Mouse (Mus musculus) lung, postnatal 0 days (tissue): Measurements from ENCODE around the gene Hoxb4. TPM values are rescaled to one million over a fixed set of nuclear protein-coding genes. Genes with fewer than 3 reads are reported as not detected.

Experiments used
- ATAC-seq: fragments of 200-750 bp; cut with Nextera tagmentation; 2 replicates; pipeline ENCODE4 v1.8.0; 2017; ENCODE audit warnings: moderate library complexity
- DNase-seq: peaks from one replicate; pipeline ENCODE4 v3.0.0-alpha.2; 2016; ENCODE audit warnings: low spot score
- H3K27ac ChIP-seq: fragments of 300-500 bp; sonication (generic); 2 replicates; pipeline ENCODE4 v1.5.1; 2014; ENCODE audit warnings: antibody characterized with exemption, mild to moderate bottlenecking, low read length, mixed read lengths
- H3K27me3 ChIP-seq: fragments of 300-500 bp; sonication (generic); replicated peaks from 2 replicates; pipeline ENCODE4 v1.6.1; 2014; ENCODE audit warnings: low read length, mixed read lengths; ENCODE audit not compliant: insufficient read depth
- H3K36me3 ChIP-seq: fragments of 300-500 bp; sonication (generic); 2 replicates; pipeline ENCODE4 v1.6.1; 2014; ENCODE audit warnings: low read length, mixed read lengths; ENCODE audit not compliant: insufficient read depth
- H3K4me1 ChIP-seq: fragments of 300-500 bp; sonication (generic); 2 replicates; pipeline ENCODE4 v1.6.1; 2014; ENCODE audit warnings: antibody characterized with exemption, low read depth, low read length, mixed read lengths; ENCODE audit not compliant: insufficient read depth
- H3K4me2 ChIP-seq: fragments of 300-500 bp; sonication (generic); replicated peaks from 2 replicates; pipeline ENCODE4 v1.6.1; 2014; ENCODE audit warnings: low read depth, mild to moderate bottlenecking, low read length, moderate library complexity, mixed read lengths
- H3K4me3 ChIP-seq: fragments of 300-500 bp; sonication (generic); 2 replicates; pipeline ENCODE4 v1.5.1; 2014; ENCODE audit warnings: low read depth, low read length
- H3K9ac ChIP-seq: fragments of 300-500 bp; sonication (generic); replicated peaks from 2 replicates; pipeline ENCODE4 v1.6.1; 2014; ENCODE audit warnings: low read depth, mild to moderate bottlenecking
- H3K9me3 ChIP-seq: fragments of 300-500 bp; sonication (generic); 2 replicates; pipeline ENCODE4 v1.6.1; 2016; ENCODE audit warnings: low read length, mixed read lengths
- CTCF ChIP-seq: IDR thresholded peaks from 2 replicates; pipeline ENCODE4 v1.5.1; 2016; ENCODE audit warnings: antibody characterized with exemption, mild to moderate bottlenecking
- EP300 ChIP-seq: IDR thresholded peaks from 2 replicates; pipeline ENCODE4 v1.6.1; 2016; ENCODE audit warnings: antibody characterized with exemption, mild to moderate bottlenecking, control low read depth
- WGBS: fragments of 180-500 bp; shearing (Covaris S2); extraction: QIAGEN DNeasy Blood & Tissue Kit; methylation state at CpG from one replicate; pipeline ENCODE4 v1.1.7; 2014; 5-methylcytosine and 5-hydroxymethylcytosine counted together
- polyA plus RNA-seq: library from polyadenylated mRNA; unstranded; fragments of >200 nt; fragmentation: Nextera tagmentation; extraction: Ambion mirVana; gene quantifications from 2 replicates; pipeline ENCODE4 v1.2.1, GENCODE M21; 2015

Gene Hoxb4
- polyA plus RNA-seq, 1 experiment from 2014 or later: 2.6 TPM

- 31% methylated on average over 5 of the region's 5 CpGs for WGBS
- Histone ChIP-seq H3K9me3 (no peaks in the 10 kb centered on the region), H3K27me3 (0 out of 2 replicates have a peak, but pooled peaks cover 4% of the 10 kb centered on the region), H3K4me2 (peak overlapping the region; percentile 79), H3K9ac (no peak overlapping the region; the same call in 1 of the 2 replicates), H3K4me1 (no peaks in the 10 kb centered on the region), H3K36me3 (no peaks in the 10 kb centered on the region), H3K27ac (peak overlapping the region; percentile 82), H3K4me3 (no peak overlapping the region)
- DNase-seq (no peak), ATAC-seq (no peak)
- TF ChIP-seq CTCF (no peak), EP300 (no peak)
These were observed 3.8 kb downstream of the Hoxb4 start for GRCm38 (mm10) chr11:96321846-96322245.

GRCm38 (mm10) chr11:96322738-96323137, 4.7 kb downstream of the Hoxb4 start:
- peak overlapping the region; percentile 82 for H3K27ac ChIP-seq
- H3K9me3 ChIP-seq: no peaks in the 10 kb centered on the region
- 0 out of 2 replicates have a peak overlapping the region, but pooled peaks have one; percentile 43 for H3K9ac ChIP-seq
- DNase-seq: no peak
- H3K4me1 ChIP-seq: no peaks in the 10 kb centered on the region
- TF ChIP-seq CTCF: no peak
- TF ChIP-seq EP300: no peak
- no peaks in the 10 kb centered on the region for H3K36me3 ChIP-seq
- 0 out of 2 replicates have a peak, but pooled peaks cover 4% of the 10 kb centered on the region for H3K27me3 ChIP-seq
- no peak for ATAC-seq
- peak overlapping the region; percentile 10; the same call in 1 of the 2 replicates for H3K4me3 ChIP-seq
- WGBS: 22% methylated on average over 6 of the region's 6 CpGs
- H3K4me2 ChIP-seq: peak overlapping the region; percentile 79

GRCm38 (mm10) chr11:96323154-96323553, 5.1 kb downstream of the Hoxb4 start, which contains the start of gene Hoxb3:
Gene Hoxb3, plus strand, starts transcription at chr11:96323326.
- H3K4me2 ChIP-seq: peak within 1 kb of the TSS; percentile 79
- 34% methylated on average over 10 of the region's 10 CpGs for WGBS
- peak within 1 kb of the TSS; percentile 82 for H3K27ac ChIP-seq
- H3K9me3 ChIP-seq: no peaks in the 10 kb centered on the region
- H3K27me3 ChIP-seq: 0 out of 2 replicates have a peak, but pooled peaks cover 4% of the 10 kb centered on the region
- no peaks in the 10 kb centered on the region for H3K36me3 ChIP-seq
- peak within 1 kb of the TSS; percentile 10; the same call in 1 of the 2 replicates for H3K4me3 ChIP-seq
- no peak for TF ChIP-seq EP300
- no peak for TF ChIP-seq CTCF
- H3K4me1 ChIP-seq: no peaks in the 10 kb centered on the region
- peak within 1 kb of the TSS; percentile 43 for H3K9ac ChIP-seq
- no peak for ATAC-seq
- DNase-seq: no peak

GRCm38 (mm10) chr11:96324125-96324524, 6.1 kb downstream of the Hoxb4 start:
- Histone ChIP-seq H3K9ac (peak overlapping the region; percentile 43; the same call in 1 of the 2 replicates), H3K4me2 (peak overlapping the region; percentile 52), H3K9me3 (no peaks in the 10 kb centered on the region), H3K27ac (peak overlapping the region; percentile 82), H3K4me3 (no peak overlapping the region), H3K4me1 (no peaks in the 10 kb centered on the region), H3K27me3 (0 out of 2 replicates have a peak, but pooled peaks cover 4% of the 10 kb centered on the region), H3K36me3 (no peaks in the 10 kb centered on the region)
- TF ChIP-seq CTCF (no peak), EP300 (no peak)
- 16% methylated on average over 5 of the region's 5 CpGs for WGBS
- DNase-seq (no peak), ATAC-seq (no peak)

- peak overlapping the region; percentile 52 for H3K4me2 ChIP-seq
- DNase-seq: no peak
- H3K4me1 ChIP-seq: no peaks in the 10 kb centered on the region
- peak overlapping the region; percentile 82 for H3K27ac ChIP-seq
- H3K9ac ChIP-seq: 0 out of 2 replicates have a peak overlapping the region, but pooled peaks have one; percentile 23
- no peak for ATAC-seq
- no peaks in the 10 kb centered on the region for H3K9me3 ChIP-seq
- 0 out of 2 replicates have a peak overlapping the region, but pooled peaks have one; percentile 22 for H3K4me3 ChIP-seq
- H3K27me3 ChIP-seq: 0 out of 2 replicates have a peak, but pooled peaks cover 4% of the 10 kb centered on the region
- 21% methylated on average over 8 of the region's 8 CpGs for WGBS
- TF ChIP-seq CTCF (no peak), EP300 (no peak)
- no peaks in the 10 kb centered on the region for H3K36me3 ChIP-seq
These were observed 6.9 kb downstream of the Hoxb4 start for GRCm38 (mm10) chr11:96324965-96325364.

GRCm38 (mm10) chr11:96325747-96326212, 7.7 kb downstream of the Hoxb4 start:
- H3K9ac ChIP-seq: peak overlapping the region; percentile 46
- H3K27me3 ChIP-seq: 0 out of 2 replicates have a peak, but pooled peaks cover 4% of the 10 kb centered on the region
- WGBS: 20% methylated on average over 22 of the region's 22 CpGs
- H3K27ac ChIP-seq: peak overlapping the region; percentile 82
- no peaks in the 10 kb centered on the region for H3K36me3 ChIP-seq
- no peaks in the 10 kb centered on the region for H3K4me1 ChIP-seq
- TF ChIP-seq CTCF: no peak
- TF ChIP-seq EP300: no peak
- DNase-seq: no peak
- H3K4me3 ChIP-seq: peak overlapping the region; percentile 22
- peak overlapping the region; percentile 52 for H3K4me2 ChIP-seq
- ATAC-seq: no peak
- H3K9me3 ChIP-seq: no peaks in the 10 kb centered on the region
